Mouse (Mus musculus): ENCODE measurements at regions not wholly inside any gene's neighbourhood (a gene's known extent, or its start where the extent isn't known, plus 50 kb on each side); places are given as distances from the start of the nearest gene placed in this dataset.

DNA sequence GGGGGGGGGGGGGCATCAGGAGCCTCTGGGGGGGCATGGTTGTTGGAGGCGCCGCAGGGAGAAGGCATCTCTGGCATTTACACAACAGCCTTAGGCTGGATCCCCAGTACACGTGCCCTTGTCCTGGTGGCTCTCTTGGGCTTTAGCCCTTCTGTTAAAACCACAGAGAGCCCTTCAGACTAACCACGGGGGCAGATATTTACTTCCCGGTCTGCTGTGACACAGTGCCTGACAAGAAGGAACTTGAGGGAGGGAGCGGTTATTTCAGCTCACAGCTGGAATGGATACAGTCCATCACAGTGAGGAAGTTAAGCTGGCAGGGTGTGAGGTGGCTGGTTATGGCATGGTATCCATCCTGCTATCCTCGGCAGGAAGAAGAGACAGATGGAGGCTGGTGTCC is 71.0 kb upstream of the Gm11733 start:
- intact Hi-C loops (cut with DNase I): no loop called here
- DNase-seq: no peak

DNA sequence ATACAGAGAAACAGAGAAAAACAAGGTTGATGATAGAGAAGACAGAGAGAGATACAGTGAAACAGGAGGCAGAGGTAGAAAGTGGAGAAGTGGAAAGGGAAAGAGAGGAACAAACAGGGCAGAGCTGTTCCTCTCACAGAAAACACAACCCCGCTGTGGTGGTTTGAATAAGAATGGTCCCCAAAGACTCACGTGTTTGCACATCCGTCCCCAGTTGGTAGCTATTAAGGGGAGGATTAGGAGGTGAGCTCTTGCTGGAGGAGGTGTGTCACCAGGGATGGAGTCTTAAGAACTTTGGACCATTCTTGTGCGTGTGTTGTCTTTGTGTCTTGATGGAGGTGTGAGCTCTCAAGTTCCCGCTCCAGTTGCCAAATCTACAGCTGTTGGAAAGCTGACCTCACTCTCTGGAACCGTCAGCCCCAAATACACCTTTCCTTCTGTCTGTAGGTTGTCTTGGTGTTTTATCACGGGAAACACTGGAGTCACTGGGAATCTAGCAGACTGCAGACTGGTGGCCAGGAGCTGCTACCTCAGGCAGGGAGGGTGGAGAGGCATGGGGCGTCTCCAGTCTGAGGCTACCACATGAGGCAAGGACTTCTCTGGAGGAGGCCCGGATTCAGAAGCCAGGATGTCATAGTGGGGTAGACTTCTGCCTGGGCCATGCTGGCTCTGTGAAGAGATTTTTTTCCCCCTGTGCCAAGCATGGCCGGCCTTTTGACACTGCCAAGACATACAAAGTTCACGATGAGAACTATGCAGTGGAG is 70.0 kb upstream of the Gm11733 start:
- intact Hi-C loops (cut with DNase I): no loop called here
- no peak for DNase-seq

DNA sequence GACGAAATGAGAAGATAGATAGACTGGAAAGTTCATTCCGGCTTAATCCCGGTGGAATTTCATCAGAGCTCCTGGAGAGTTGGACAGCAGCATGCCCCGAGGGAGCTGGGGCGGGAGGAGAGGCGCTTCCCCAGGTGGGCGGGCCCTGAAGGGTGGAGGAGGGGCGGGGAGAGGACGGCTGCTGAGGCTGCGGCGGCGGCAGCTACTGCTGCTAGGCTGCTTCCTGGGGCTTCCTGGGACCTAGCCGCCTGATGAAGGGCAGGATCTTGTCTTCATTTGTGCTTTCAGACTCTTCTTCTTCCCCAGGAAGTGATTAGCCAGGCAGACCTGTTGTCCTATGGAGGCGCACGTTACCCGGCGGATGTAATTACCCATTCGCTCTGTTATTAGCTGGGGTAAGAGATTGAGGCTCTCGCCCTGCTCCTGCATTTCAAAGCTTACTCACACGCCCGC is 69.3 kb upstream of the Gm11733 start:
- intact Hi-C loops (cut with DNase I): no loop called here
- peak; percentile 51 to 78 for DNase-seq

DNA sequence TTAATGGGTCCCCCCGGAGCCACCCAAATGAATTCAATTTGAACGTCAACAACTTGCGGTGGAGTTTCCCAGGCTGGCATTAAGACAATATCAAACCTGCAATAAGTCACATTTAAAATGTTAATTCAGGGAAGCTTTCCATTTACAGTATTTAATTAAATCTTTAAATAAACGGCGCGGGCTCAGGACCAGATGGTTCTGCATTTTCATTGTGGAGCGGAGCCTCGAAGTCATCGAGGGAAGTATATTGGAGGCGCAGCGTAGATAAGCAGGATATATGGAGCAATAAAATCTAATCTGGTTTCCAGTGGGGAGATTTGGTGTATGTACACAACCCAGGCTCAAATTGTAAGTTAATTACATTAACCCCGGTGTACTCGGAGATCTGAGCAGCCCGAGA is 68.7 kb upstream of the Gm11733 start:
- intact Hi-C loops (cut with DNase I): no loop called here
- DNase-seq: no peak

DNA sequence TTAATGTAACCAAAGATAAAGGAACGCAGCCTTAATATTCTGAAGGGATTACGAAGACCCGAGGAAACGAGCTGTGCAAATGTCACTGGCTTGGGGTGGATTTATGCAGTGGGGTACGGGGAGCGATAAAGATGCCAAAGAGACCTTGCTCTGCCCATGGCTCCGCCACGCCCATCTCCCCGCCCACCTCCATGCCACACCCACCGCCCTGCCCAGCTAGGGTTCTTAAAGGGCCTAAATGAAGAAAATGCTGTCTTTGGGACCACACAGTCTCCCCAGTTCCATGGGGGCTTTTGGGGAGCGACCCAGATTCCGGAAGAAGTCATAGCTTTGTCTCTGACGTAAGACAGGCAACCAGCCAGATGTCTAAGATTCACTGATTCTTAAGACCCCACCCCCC is 68.2 kb upstream of the Gm11733 start:
- no peak for DNase-seq
- intact Hi-C loops (cut with DNase I): no loop called here

DNA sequence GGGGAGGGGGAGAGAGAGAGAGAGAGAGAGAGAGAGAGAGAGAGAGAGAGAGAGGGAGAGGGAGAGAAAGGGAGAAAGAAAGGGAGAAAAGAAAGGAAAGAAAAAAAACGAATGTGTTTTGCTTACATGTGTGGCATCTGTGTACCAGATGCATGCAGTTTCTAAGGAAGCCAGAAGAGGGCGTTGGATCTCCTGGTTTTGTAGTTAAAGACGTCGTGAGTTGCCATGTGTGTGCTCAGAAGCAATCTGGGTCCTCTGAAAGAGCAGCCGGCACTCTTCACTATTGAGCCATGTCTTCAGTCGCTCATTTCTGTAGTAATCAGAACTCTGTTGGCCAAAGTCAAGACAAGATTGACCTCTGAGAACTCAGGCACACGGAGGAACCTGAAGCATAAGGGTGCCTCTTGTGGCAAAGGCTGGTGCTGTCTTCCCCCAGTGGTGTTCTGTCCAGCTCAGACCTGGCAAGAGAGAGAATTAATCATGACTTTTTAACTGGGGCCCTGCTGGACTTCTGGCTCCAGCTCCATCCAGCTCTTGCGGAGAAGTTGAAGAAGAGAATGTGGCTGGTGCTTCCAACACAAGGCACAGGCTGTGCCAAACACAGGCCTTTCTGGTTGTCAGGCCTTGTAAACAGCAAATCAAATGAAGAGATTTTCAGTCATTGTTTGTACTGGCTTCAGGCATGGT is 67.0 kb upstream of the Gm11733 start:
- intact Hi-C loops (cut with DNase I): no loop called here
- DNase-seq: no peak

DNA sequence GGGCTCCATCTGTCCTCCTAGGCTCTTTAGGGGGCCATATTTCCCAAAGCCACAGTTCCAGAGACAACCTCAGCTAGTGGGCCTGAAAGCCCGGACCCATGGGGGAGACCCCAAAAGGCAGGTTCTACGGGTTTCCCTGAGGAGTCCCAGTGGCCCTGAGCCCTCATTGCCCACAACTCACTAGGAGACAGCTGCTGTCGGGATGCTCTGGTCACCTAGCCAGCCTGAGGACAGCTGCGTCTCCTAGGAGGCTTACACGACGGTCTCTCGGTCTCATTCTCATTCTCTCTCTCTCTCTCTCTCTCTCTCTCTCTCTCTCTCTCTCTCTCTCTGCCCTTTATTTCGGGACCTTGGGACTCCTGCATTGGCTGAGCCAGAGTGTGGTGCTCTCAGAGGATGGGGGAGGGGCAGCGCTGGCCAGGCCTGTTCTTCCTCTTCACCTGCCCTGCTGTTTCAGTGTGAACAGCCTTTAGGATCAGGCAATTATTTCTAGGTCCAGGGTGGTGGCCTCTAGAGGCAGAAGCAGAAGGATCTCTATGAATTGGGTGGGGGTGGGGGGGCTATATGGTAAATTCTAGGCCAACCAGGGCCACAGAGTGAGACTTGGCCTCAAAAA is 66.1 kb upstream of the Gm11733 start:
- intact Hi-C loops (cut with DNase I): no loop called here
- no peak for DNase-seq

DNA sequence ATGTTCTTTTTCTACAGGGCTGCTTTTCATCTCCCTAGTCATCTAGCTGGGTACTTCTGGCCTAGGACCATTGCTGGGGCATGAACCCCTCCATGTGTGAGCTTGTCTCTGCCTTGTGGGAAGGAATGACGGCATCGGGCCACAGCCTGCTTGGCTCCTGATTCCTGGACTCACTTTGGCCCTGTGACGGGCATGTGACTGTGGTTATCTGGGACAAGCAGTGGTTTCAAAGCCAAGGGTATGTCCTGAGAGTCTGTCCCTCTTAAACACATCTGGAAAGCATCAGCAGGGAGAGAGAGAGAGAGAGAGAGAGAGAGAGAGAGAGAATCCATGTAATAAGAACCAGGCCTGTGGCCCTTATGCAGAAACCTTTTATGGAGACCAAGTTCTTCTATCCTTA is 65.2 kb upstream of the Gm11733 start:
- peak; percentile 58 to 65 for DNase-seq
- intact Hi-C loops (cut with DNase I): no loop called here

DNA sequence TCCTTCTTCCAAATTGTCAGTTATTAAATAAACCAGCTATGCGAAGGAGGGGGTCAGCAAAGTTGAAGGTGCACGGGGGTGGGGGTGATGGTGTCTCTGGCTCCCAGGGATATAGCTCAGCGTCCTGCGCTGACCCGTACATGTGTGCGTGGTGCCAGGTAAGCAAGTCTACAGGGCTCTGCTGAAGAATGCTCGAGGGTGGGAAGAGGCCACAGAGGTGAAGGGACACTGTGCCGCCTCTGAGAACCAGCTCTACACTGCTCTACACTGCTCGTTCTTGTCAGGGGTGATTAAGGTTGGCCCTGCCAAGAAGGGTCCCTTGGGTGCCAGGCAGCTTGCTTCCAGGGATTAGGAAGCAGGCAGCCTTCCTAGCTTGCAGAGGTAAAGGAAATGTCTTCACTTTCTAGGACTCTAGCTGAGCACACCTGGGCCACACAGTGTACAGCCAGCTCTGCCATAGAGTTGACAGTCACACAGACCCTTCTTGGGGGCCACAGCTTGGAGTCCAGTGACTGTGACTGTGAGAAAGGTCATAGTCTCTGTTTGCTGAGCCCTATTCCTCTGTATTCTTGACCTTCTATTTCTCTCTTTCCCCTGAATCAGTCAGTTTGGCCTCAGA is 64.7 kb upstream of the Gm11733 start:
- DNase-seq: no peak
- intact Hi-C loops (cut with DNase I): no loop called here

DNA sequence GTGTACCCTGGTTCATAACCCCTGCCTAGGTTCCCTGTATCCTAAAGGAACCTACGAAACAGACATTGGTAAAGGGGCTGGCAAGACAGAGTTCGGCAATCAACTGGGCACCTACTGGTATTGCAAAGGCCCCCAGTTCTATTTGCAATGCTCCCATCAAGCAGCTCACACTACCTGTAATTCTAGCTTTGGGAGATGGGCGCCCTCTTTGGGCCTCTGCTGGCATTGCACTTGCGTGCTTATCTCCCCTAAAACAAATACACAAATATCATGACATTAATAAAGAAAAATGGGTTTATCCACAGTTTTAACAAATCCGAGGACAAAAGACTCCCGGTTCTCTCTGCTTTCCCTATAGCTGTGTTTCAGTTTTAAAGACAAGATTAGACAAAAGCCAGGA is 61.5 kb upstream of the Gm11733 start:
- no peak for DNase-seq
- intact Hi-C loops (cut with DNase I): no loop called here

DNA sequence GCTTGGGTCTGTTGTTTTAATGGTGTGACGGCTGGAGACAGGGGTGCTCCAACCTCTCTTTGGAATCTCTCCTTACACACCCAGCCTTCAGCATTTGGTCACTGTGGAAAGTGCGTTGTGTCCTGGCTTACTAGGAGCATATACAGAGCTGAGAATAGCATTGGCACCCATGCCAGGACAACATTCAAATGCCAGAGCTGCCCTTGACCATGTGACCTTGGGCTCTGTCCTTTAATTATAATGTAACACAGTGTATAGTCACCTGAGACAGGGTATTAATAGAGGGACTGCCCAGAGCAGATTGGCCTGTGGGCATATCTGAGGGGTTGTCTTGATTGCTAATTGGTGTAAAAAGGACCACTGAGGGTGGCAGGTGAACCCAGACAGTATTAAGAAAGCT is 60.7 kb upstream of the Gm11733 start:
- no peak for DNase-seq
- intact Hi-C loops (cut with DNase I): no loop called here

DNA sequence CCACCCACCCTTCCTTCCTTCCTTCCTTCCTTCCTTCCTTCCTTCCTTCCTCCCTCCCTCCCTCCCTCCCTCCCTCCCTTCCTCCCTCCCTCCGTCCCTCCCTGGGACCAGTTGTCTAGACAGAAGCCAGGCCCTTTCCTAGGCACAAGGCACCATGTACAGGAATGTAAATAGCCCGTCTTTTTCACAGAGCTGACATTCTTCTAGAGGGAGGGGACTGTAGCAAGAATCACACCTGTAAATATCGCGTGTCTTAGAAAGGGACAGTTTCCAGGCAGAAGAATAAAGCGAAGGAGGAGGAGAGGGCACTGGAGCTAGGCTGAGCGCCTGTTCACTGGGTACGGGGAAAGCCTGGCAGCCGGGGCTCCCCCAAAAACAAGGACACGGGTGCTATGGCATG is 58.7 kb upstream of the Gm11733 start:
- DNase-seq: no peak
- intact Hi-C loops (cut with DNase I): no loop called here

DNA sequence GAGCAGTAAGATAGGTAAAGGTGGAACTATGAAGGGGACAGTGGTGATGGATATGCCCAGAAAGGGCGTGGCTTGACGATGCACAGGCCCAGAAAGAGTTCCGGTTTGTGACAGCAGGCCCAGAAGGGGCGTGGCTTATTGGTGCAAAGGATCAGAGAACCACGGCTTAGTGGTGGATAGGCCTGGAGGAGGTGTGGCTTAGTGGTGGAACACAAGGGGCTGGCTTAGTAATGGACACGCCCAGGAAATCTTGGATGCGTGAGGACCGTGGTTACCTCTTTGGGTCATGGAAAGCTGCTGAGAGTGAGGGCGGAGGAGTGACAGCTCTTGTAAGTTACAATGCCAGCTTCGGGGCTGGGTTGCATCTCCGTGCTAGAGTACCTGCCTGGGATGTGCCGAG is 58.2 kb upstream of the Gm11733 start:
- DNase-seq: no peak
- intact Hi-C loops (cut with DNase I): no loop called here

DNA sequence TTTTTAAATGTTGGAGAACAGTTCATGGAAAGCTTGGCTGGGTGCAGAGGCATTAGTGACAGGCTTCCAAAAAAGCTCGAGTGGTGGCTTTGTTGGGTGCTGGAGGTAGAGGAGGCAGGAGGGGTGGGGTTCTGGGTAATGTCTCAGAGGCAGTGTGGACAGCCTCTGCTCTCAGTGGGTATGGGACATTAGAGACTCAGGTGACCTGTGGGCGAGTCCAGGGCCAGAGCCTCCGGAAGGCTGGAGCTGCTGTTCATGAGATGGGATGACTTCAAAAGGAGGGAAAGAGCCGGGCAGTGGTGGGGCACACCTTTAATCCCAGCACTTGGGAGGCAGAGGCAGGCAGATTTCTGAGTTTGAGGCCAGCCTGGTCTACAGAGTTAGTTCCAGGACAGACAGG is 57.5 kb upstream of the Gm11733 start:
- intact Hi-C loops (cut with DNase I): no loop called here
- no peak for DNase-seq

DNA sequence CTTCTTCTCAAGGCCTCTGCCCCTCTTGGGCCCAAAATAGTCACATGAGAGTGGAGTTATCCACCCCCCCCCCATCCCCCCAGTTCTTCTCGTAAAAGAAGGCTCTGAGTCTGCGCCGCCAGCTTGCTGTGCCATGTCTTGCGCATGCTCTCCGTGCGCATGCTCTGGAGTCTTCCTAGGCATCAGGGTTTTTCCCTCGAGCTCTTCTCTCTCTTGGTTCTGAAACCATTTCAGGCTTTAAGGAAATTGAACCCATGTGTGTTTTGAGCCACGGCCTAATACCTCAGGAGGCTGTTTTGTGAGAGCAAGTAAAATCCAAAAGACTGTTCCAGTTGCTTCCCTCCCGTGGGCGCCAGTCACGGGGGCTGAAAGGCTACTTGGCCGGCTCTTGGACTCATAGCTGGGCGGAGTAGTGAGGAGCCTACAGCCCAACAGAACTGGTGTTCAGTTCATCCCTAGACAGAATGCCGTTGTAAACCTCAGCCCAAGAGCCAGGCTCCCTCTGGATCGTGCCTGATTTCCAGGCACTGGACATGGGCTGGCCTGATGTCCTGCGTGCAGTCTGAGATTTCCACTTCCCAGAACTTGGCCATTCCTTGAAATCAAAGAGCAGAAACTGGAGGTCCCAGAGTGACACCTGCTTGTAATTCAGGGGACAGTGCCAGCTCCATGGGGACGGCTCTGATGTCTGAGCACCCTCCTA is 56.2 kb upstream of the Gm11733 start:
- intact Hi-C loops (cut with DNase I): no loop called here
- DNase-seq: peak in 1 of 2 experiments; percentile 45

DNA sequence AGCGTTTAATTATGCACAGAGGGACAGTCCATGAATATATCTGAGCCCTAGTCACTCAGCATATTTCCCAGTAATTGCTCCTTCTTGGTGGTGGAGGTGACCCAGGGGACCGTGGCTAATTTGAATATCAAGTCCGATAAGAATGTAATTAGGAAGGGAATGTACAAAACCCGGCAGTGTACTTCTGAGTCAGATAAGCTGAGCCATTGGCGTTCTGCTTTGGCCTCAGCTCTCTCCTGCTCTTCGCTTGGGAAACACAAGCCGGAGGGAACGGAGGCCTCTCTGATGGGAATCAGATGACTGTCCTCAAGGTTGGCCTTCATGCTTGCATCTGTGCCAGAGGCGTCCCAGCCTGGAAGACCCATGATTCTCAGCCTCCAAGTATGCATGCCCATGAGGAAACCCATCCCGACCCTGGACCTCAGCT is 54.8 kb upstream of the Gm11733 start:
- peak; percentile 33 to 38 for DNase-seq
- intact Hi-C loops (cut with DNase I): no loop called here

DNA sequence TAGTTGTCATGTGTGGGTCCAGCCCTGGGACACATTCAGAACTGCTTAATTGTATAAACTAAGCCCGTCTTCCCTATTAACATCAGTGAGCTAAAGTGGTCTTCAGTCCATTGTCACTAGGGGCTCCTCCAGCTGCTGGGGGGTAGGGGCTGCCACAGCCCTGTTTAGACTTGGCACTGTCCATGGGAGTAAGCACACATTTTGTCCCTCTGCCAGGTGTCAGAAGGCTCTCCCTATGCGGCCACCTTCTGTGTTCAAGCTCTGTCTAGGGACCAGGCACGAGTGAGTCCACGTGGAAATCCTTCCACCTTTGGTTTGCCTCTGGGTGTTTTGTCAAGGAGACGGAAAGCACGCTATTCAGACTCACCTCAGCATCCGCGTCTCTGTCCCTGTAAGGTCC is 54.3 kb upstream of the Gm11733 start:
- intact Hi-C loops (cut with DNase I): no loop called here
- DNase-seq: no peak

DNA sequence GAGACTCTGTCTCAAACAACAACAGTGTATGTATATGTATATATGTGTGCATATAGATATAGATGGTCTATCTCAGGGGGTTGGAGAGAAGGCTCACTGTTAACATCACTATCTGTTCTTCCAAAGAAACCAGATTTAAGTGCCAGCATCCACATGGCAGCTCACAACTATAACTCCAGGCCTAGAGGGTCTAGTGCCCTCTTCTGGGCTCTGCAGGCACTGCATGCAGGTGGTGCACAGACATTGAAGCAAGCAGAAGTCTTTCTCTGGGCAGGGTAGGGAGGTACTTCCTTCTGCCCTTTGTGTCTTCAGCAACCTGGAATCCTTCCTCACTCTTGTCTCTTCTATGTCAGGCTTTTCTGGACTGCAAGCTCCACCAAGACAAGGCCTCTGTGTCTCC is 50.1 kb upstream of the Gm11733 start:
- no peak for DNase-seq
- intact Hi-C loops (cut with DNase I): no loop called here

Measured in gastrocnemius, postnatal 36 days (tissue).